Mouse (Mus musculus) myocyte (in vitro differentiated cells): ENCODE data around the gene Rph3al. TPM values are rescaled to one million over a fixed set of nuclear protein-coding genes. Genes with fewer than 3 reads are reported as not detected.

Experiments
- H3K27me3 ChIP-seq: one replicate; pipeline ENCODE4 v1.6.1; 2011; ENCODE audit not compliant: control insufficient read depth, insufficient read depth, insufficient read length
- H3K36me3 ChIP-seq: one replicate; pipeline ENCODE4 v1.6.1; 2011; ENCODE audit not compliant: control insufficient read depth, insufficient read depth
- H3K4me2 ChIP-seq: one replicate; pipeline ENCODE4 v1.6.1; 2011; ENCODE audit warnings: low read depth, control low read depth
- H3K4me3 ChIP-seq: one replicate; pipeline ENCODE4 v1.5.1; 2011; ENCODE audit warnings: mild to moderate bottlenecking, control low read depth, moderate library complexity
- H3K79me2 ChIP-seq: one replicate; pipeline ENCODE4 v1.6.1; 2011; ENCODE audit not compliant: control insufficient read depth, insufficient read depth
- H3ac ChIP-seq: one replicate; pipeline ENCODE4 v1.6.1; 2011; ENCODE audit not compliant: control insufficient read depth, insufficient read length
- CEBPB ChIP-seq: IDR thresholded peaks from 2 replicates; pipeline ENCODE4 v1.6.1; 2011; ENCODE audit warnings: mild to moderate bottlenecking, moderate library complexity; ENCODE audit not compliant: poor library complexity, insufficient read depth, severe bottlenecking
- E2F4 ChIP-seq: IDR thresholded peaks from one replicate; pipeline ENCODE4 v1.6.1; 2011; ENCODE audit warnings: mild to moderate bottlenecking, control low read depth, moderate library complexity; ENCODE audit not compliant: insufficient read depth
- MAX ChIP-seq: IDR thresholded peaks from one replicate; pipeline ENCODE4 v1.6.1; 2011; ENCODE audit warnings: low read depth, mild to moderate bottlenecking, control low read depth
- MYOD1 ChIP-seq, 3 experiments: IDR thresholded peaks; one replicate each; pipeline ENCODE4 v1.6.1; 2011; ENCODE audit warnings: control low read depth in 2 of 3, low read depth in 2 of 3, mild to moderate bottlenecking in 2 of 3, moderate library complexity in 1 of 3; ENCODE audit not compliant: insufficient read length in 2 of 3, control insufficient read depth in 1 of 3
- MYOG ChIP-seq, 3 experiments: IDR thresholded peaks; one replicate each; pipeline ENCODE4 v1.6.1; 2011; ENCODE audit warnings: control low read depth in 2 of 3, low read depth in 2 of 3, mild to moderate bottlenecking in 2 of 3; ENCODE audit not compliant: insufficient read length in 2 of 3, control insufficient read depth in 1 of 3, insufficient read depth in 1 of 3
- POLR2A ChIP-seq: IDR thresholded peaks from one replicate; pipeline ENCODE4 v1.6.1; 2011; ENCODE audit warnings: low read depth, mild to moderate bottlenecking, control low read depth, moderate library complexity; ENCODE audit not compliant: insufficient read length
- POLR2AphosphoS2 ChIP-seq: IDR thresholded peaks from one replicate; pipeline ENCODE4 v1.6.1; 2011; ENCODE audit warnings: low read depth, control low read depth; ENCODE audit not compliant: insufficient read length
- REST ChIP-seq: IDR thresholded peaks from one replicate; pipeline ENCODE4 v1.6.1; 2011; ENCODE audit warnings: mild to moderate bottlenecking, control low read depth, moderate library complexity; ENCODE audit not compliant: insufficient read depth, insufficient read length
- SRF ChIP-seq: IDR thresholded peaks from one replicate; pipeline ENCODE4 v1.6.1; 2011; ENCODE audit warnings: low read depth; ENCODE audit not compliant: control insufficient read depth, insufficient read length
- TCF12 ChIP-seq: IDR thresholded peaks from one replicate; pipeline ENCODE4 v1.6.1; 2011; ENCODE audit warnings: mild to moderate bottlenecking, control low read depth; ENCODE audit not compliant: poor library complexity, insufficient read depth, severe bottlenecking
- TCF3 ChIP-seq: IDR thresholded peaks from one replicate; pipeline ENCODE4 v1.6.1; 2011; ENCODE audit warnings: low read depth, control low read depth; ENCODE audit not compliant: insufficient read length
- USF1 ChIP-seq: IDR thresholded peaks from one replicate; pipeline ENCODE4 v1.6.1; 2011; ENCODE audit warnings: low read depth, mild to moderate bottlenecking, control low read depth, moderate library complexity
- polyA plus RNA-seq: library from polyadenylated mRNA; unstranded; fragments of >200 nt; fragmentation: generic; extraction: Trizol; gene quantifications from one replicate; pipeline ENCODE4 v1.2.1, GENCODE M21; 2012; ENCODE audit warnings: missing spikeins

Gene Rph3al
- polyA plus RNA-seq, 1 experiment, result 0.05 TPM

- TF ChIP-seq POLR2A, result no peak
- TF ChIP-seq SRF, result no peak
- TF ChIP-seq MYOG (IDR thresholded peaks at IDR 0.05; ENCODE audit: control insufficient read depth in 1 of 3, insufficient read depth in 1 of 3, insufficient read length in 2 of 3, low read depth in 2 of 3), result no peak
- TF ChIP-seq TCF12, result no peak
- no peak for TF ChIP-seq TCF3
- no peak for TF ChIP-seq MAX
- TF ChIP-seq E2F4, result no peak
- TF ChIP-seq POLR2AphosphoS2, result no peak
- TF ChIP-seq USF1, result no peak
These were observed 88.7 kb downstream of the Rph3al start for GRCm38 (mm10) chr11:75849552-75849951.

DNA sequence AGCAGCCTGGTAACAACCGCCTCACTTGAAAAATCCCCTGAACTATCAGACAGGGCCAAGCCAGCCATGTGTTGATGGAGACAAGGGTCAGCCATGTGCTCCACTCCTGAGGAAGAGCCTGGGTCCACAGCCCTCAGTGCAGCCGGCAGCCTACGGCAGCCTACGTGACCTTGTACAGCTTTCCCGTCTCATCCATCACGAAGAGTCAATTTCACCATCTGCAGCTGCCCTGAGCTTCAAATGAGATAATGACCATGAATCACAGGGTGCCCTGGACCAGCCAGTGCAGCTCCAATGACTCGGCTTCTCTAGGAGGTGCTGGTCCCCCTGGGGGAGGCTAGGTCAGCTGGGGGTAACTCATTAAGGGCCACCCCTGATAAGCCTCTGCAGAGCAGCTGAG is 91.6 kb downstream of the Rph3al start:
- no peaks in the 10 kb centered on the region for H3K79me2 ChIP-seq
- no peak overlapping the region for H3ac ChIP-seq
- no peaks in the 10 kb centered on the region for H3K36me3 ChIP-seq
- H3K27me3 ChIP-seq, result peaks cover 27% of the 10 kb centered on the region
- H3K4me2 ChIP-seq, result no peak overlapping the region
- H3K4me3 ChIP-seq, result no peak overlapping the region
- TF ChIP-seq MYOD1 (IDR thresholded peaks at IDR 0.05; ENCODE audit: control insufficient read depth in 1 of 3, insufficient read length in 2 of 3, low read depth in 2 of 3) (peak in 1 of 3 experiments; percentile 50), USF1 (no peak)

More at GRCm38 (mm10) chr11:75849552-75849951, 88.7 kb downstream of the Rph3al start:
- Histone ChIP-seq H3K4me3 (no peak overlapping the region), H3K4me2 (no peak overlapping the region), H3K36me3 (no peaks in the 10 kb centered on the region), H3K27me3 (peaks cover 5% of the 10 kb centered on the region), H3K79me2 (no peaks in the 10 kb centered on the region), H3ac (no peak overlapping the region)

DNA sequence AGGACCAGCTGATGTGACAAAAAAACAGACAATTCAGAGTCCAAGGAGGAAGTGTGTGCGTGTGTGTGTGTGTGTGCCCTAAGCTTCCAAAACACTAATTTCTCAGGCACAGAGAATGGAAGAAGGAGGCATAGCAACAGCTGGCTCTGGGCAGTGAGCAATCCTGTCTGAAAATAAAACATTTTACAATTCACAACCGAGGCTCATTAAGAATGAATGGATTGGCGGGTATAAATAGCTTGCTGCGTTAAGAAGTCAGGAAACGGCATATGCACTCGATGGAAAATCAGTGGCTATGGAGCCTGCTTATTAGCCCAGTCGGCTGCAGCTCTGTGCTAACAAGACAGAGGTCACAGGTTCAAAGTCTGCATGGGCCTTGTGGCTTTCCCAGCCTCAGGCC is 92.6 kb downstream of the Rph3al start:
- Histone ChIP-seq H3K4me3 (no peak overlapping the region), H3K4me2 (no peak overlapping the region), H3K36me3 (no peaks in the 10 kb centered on the region), H3K79me2 (no peaks in the 10 kb centered on the region), H3ac (no peak overlapping the region), H3K27me3 (peaks cover 32% of the 10 kb centered on the region)
- TF ChIP-seq USF1 (no peak), MYOD1 (IDR thresholded peaks at IDR 0.05; ENCODE audit: control insufficient read depth in 1 of 3, insufficient read length in 2 of 3, low read depth in 2 of 3) (peak in 1 of 3 experiments; percentile 26), TCF3 (no peak), MYOG (IDR thresholded peaks at IDR 0.05; ENCODE audit: control insufficient read depth in 1 of 3, insufficient read depth in 1 of 3, insufficient read length in 2 of 3, low read depth in 2 of 3) (peak in 1 of 3 experiments; percentile 27)

- H3K36me3 ChIP-seq, result no peaks in the 10 kb centered on the region
- no peaks in the 10 kb centered on the region for H3K79me2 ChIP-seq
- no peak for TF ChIP-seq MYOD1 (IDR thresholded peaks at IDR 0.05; ENCODE audit: control insufficient read depth in 1 of 3, insufficient read length in 2 of 3, low read depth in 2 of 3)
- TF ChIP-seq USF1, result no peak
- no peak for TF ChIP-seq SRF
- TF ChIP-seq POLR2A, result no peak
- TF ChIP-seq REST, result no peak
- TF ChIP-seq CEBPB, result no peak
- no peak for TF ChIP-seq E2F4
- no peak for TF ChIP-seq MYOG (IDR thresholded peaks at IDR 0.05; ENCODE audit: control insufficient read depth in 1 of 3, insufficient read depth in 1 of 3, insufficient read length in 2 of 3, low read depth in 2 of 3)
- no peak for TF ChIP-seq POLR2AphosphoS2
- no peak for TF ChIP-seq TCF12
- no peak for TF ChIP-seq MAX
- no peak for TF ChIP-seq TCF3
- H3K4me3 ChIP-seq, result no peak overlapping the region
- H3K27me3 ChIP-seq, result peaks cover 42% of the 10 kb centered on the region
- H3K4me2 ChIP-seq, result no peak overlapping the region
- H3ac ChIP-seq, result no peak overlapping the region
These were observed 95.2 kb downstream of the Rph3al start for GRCm38 (mm10) chr11:75842904-75843619.

- H3ac ChIP-seq, result no peak overlapping the region
- H3K79me2 ChIP-seq, result no peaks in the 10 kb centered on the region
- no peak overlapping the region for H3K4me2 ChIP-seq
- TF ChIP-seq SRF, result no peak
- TF ChIP-seq MYOD1 (IDR thresholded peaks at IDR 0.05; ENCODE audit: control insufficient read depth in 1 of 3, insufficient read length in 2 of 3, low read depth in 2 of 3), result no peak
- no peak for TF ChIP-seq TCF12
- no peak for TF ChIP-seq CEBPB
- no peak for TF ChIP-seq REST
- no peak for TF ChIP-seq POLR2A
- no peak for TF ChIP-seq E2F4
- TF ChIP-seq USF1, result no peak
- no peak for TF ChIP-seq POLR2AphosphoS2
- no peak for TF ChIP-seq MYOG (IDR thresholded peaks at IDR 0.05; ENCODE audit: control insufficient read depth in 1 of 3, insufficient read depth in 1 of 3, insufficient read length in 2 of 3, low read depth in 2 of 3)
- no peak for TF ChIP-seq MAX
- no peaks in the 10 kb centered on the region for H3K36me3 ChIP-seq
- H3K27me3 ChIP-seq, result peaks cover 42% of the 10 kb centered on the region
- H3K4me3 ChIP-seq, result no peak overlapping the region
These were observed 96.7 kb downstream of the Rph3al start for GRCm38 (mm10) chr11:75841503-75841902.
